Mouse (Mus musculus) neural tube, embryonic 13.5 days (tissue): Measurements from ENCODE around the gene Ggta1. TPM values are rescaled to one million over a fixed set of nuclear protein-coding genes. Genes with fewer than 3 reads are reported as not detected.

Experiments
- ATAC-seq: fragments of 200-750 bp; cut with Nextera tagmentation; 2 replicates; pipeline ENCODE4 v1.8.0; 2017; ENCODE audit warnings: low read depth, mild to moderate bottlenecking, moderate TSS enrichment, moderate library complexity
- H3K27ac ChIP-seq: fragments of 300-500 bp; sonication (generic); replicated peaks from 2 replicates; pipeline ENCODE4 v1.5.1; 2015; ENCODE audit warnings: moderate library complexity, mild to moderate bottlenecking, inconsistent platforms
- H3K27me3 ChIP-seq: fragments of 300-500 bp; sonication (generic); 2 replicates; pipeline ENCODE4 v1.6.1; 2015; ENCODE audit warnings: mild to moderate bottlenecking, inconsistent platforms
- H3K36me3 ChIP-seq: fragments of 300-500 bp; sonication (generic); 2 replicates; pipeline ENCODE4 v1.6.1; 2015; ENCODE audit warnings: mild to moderate bottlenecking, inconsistent platforms
- H3K4me1 ChIP-seq: fragments of 300-500 bp; sonication (generic); replicated peaks from 2 replicates; pipeline ENCODE4 v1.6.1; 2015; ENCODE audit warnings: inconsistent platforms
- H3K4me2 ChIP-seq: fragments of 300-500 bp; sonication (generic); 2 replicates; pipeline ENCODE4 v1.6.1; 2015; ENCODE audit warnings: inconsistent platforms, mild to moderate bottlenecking, moderate library complexity
- H3K4me3 ChIP-seq: fragments of 300-500 bp; sonication (generic); 2 replicates; pipeline ENCODE4 v1.5.1; 2015; ENCODE audit warnings: mild to moderate bottlenecking, inconsistent platforms
- H3K9ac ChIP-seq: fragments of 300-500 bp; sonication (generic); 2 replicates; pipeline ENCODE4 v1.6.1; 2015; ENCODE audit warnings: moderate library complexity, mild to moderate bottlenecking, inconsistent platforms
- H3K9me3 ChIP-seq: fragments of 300-500 bp; sonication (generic); 2 replicates; pipeline ENCODE4 v1.6.1; 2016; ENCODE audit warnings: inconsistent platforms
- WGBS: fragments of 180-500 bp; shearing (Covaris S2); methylation state at CpG from one replicate; pipeline ENCODE4 v1.1.7; 2015; 5-methylcytosine and 5-hydroxymethylcytosine counted together
- polyA plus RNA-seq: library from polyadenylated mRNA; unstranded; fragments of >200 nt; fragmentation: Nextera tagmentation; extraction: Ambion mirVana; gene quantifications from 2 replicates; pipeline ENCODE4 v1.2.1, GENCODE M21; 2015

Ggta1 gene
- polyA plus RNA-seq, 1 experiment from 2014 or later = 8.7 TPM

- 81% methylated on average over 12 of the region's 12 CpGs for WGBS
- Histone ChIP-seq H3K36me3 (no peaks in the 10 kb centered on the region), H3K9me3 (no peaks in the 10 kb centered on the region), H3K4me2 (no peak overlapping the region), H3K4me1 (peaks cover 23% of the 10 kb centered on the region), H3K27me3 (no peaks in the 10 kb centered on the region), H3K27ac (no peak overlapping the region), H3K9ac (no peak overlapping the region), H3K4me3 (no peak overlapping the region)
- no peak for ATAC-seq
Observed at GRCm38 (mm10) chr2:35503021-35503722, 40.1 kb upstream of the Ggta1 start.

GRCm38 (mm10) chr2:35502561-35502960 lies 39.5 kb upstream of the Ggta1 start:
- WGBS = 89% methylated on average over 3 of the region's 3 CpGs
- Histone ChIP-seq H3K9ac (no peak overlapping the region), H3K27ac (no peak overlapping the region), H3K4me3 (no peak overlapping the region), H3K4me2 (no peak overlapping the region), H3K9me3 (no peaks in the 10 kb centered on the region), H3K36me3 (no peaks in the 10 kb centered on the region), H3K27me3 (no peaks in the 10 kb centered on the region), H3K4me1 (peaks cover 22% of the 10 kb centered on the region)
- ATAC-seq = no peak

DNA sequence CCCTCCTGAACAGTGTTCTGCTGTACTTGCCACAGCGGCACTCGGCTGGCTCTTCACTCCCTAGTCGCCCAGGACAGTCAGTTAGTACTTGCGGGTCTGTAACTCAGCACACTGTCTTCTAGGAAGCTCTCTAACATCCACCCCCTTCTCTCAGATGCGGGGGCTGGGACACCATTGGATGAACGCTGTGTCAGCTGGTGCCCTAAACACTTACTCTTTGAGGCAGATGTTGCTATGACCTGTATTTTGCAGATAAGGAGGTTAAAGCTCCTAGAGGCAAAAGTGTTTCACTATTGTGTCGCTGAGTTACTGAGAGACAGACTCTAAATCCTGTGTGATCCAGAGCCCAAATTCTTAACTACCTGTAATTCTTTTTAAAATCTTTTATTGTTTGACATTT lies 36.4 kb upstream of the Ggta1 start:
- H3K4me1 ChIP-seq = peaks cover 9% of the 10 kb centered on the region
- no peak for ATAC-seq
- H3K4me2 ChIP-seq = no peak overlapping the region
- no peak overlapping the region for H3K27ac ChIP-seq
- no peak overlapping the region for H3K4me3 ChIP-seq
- no peak overlapping the region for H3K9ac ChIP-seq
- no peaks in the 10 kb centered on the region for H3K36me3 ChIP-seq
- no peaks in the 10 kb centered on the region for H3K9me3 ChIP-seq
- H3K27me3 ChIP-seq = no peaks in the 10 kb centered on the region
- 78% methylated on average over 7 of the region's 7 CpGs for WGBS

GRCm38 (mm10) chr2:35498961-35499360 lies 35.9 kb upstream of the Ggta1 start:
- no peaks in the 10 kb centered on the region for H3K27me3 ChIP-seq
- no peak overlapping the region for H3K4me2 ChIP-seq
- 94% methylated on average over 3 of the region's 3 CpGs for WGBS
- H3K4me1 ChIP-seq = peaks cover 9% of the 10 kb centered on the region; the same call in 1 of the 2 replicates
- no peaks in the 10 kb centered on the region for H3K36me3 ChIP-seq
- no peaks in the 10 kb centered on the region for H3K9me3 ChIP-seq
- H3K27ac ChIP-seq = no peak overlapping the region
- no peak overlapping the region for H3K9ac ChIP-seq
- ATAC-seq = no peak
- no peak overlapping the region for H3K4me3 ChIP-seq

GRCm38 (mm10) chr2:35497662-35498196 lies 34.7 kb upstream of the Ggta1 start:
- Histone ChIP-seq H3K9ac (no peak overlapping the region), H3K27ac (no peak overlapping the region), H3K36me3 (no peaks in the 10 kb centered on the region), H3K9me3 (no peaks in the 10 kb centered on the region), H3K27me3 (no peaks in the 10 kb centered on the region), H3K4me3 (no peak overlapping the region), H3K4me2 (no peak overlapping the region), H3K4me1 (no peaks in the 10 kb centered on the region)
- no peak for ATAC-seq
- 92% methylated on average over 2 of the region's 2 CpGs for WGBS

GRCm38 (mm10) chr2:35496279-35497013 lies 33.4 kb upstream of the Ggta1 start:
- 73% methylated on average over 5 of the region's 5 CpGs for WGBS
- Histone ChIP-seq H3K27ac (no peak overlapping the region), H3K4me1 (no peaks in the 10 kb centered on the region), H3K4me2 (no peak overlapping the region), H3K27me3 (no peaks in the 10 kb centered on the region), H3K36me3 (no peaks in the 10 kb centered on the region), H3K9ac (no peak overlapping the region), H3K4me3 (no peak overlapping the region), H3K9me3 (no peaks in the 10 kb centered on the region)
- ATAC-seq = no peak

GRCm38 (mm10) chr2:35495486-35496278 lies 32.7 kb upstream of the Ggta1 start:
- H3K27me3 ChIP-seq = no peaks in the 10 kb centered on the region
- H3K36me3 ChIP-seq = no peaks in the 10 kb centered on the region
- no peak for ATAC-seq
- 88% methylated on average over 16 of the region's 16 CpGs for WGBS
- H3K4me2 ChIP-seq = no peak overlapping the region
- H3K27ac ChIP-seq = no peak overlapping the region
- H3K9me3 ChIP-seq = no peaks in the 10 kb centered on the region
- 0 out of 2 replicates have a peak, but pooled peaks cover 2% of the 10 kb centered on the region for H3K4me1 ChIP-seq
- H3K9ac ChIP-seq = no peak overlapping the region
- no peak overlapping the region for H3K4me3 ChIP-seq

DNA sequence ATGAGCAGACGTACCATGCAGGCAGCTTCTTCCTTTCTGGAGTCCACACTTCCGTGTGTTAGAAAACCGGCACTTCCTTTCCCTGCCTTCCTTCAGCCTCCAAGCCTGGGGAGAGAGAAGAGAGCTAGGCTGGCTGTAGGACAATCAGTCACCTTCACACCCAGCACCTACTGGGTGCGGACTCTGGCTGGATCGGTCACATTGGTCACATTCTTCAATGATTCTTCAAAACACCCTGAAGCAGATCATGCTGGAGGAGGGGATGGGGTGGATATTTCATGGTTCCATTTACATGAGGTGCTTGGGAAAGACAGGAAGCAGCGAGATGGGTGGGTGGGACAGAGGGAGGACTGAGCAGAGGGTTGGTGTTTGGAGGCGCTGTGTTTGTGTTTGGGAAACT lies 30.5 kb upstream of the Ggta1 start:
- H3K4me2 ChIP-seq = no peak overlapping the region
- H3K9ac ChIP-seq = no peak overlapping the region
- no peak overlapping the region for H3K27ac ChIP-seq
- WGBS = 91% methylated on average over 7 of the region's 7 CpGs
- no peaks in the 10 kb centered on the region for H3K36me3 ChIP-seq
- ATAC-seq = no peak
- 0 out of 2 replicates have a peak, but pooled peaks cover 7% of the 10 kb centered on the region for H3K4me1 ChIP-seq
- no peaks in the 10 kb centered on the region for H3K9me3 ChIP-seq
- H3K4me3 ChIP-seq = no peak overlapping the region
- no peaks in the 10 kb centered on the region for H3K27me3 ChIP-seq

- Histone ChIP-seq H3K9me3 (no peaks in the 10 kb centered on the region), H3K4me1 (0 out of 2 replicates have a peak, but pooled peaks cover 7% of the 10 kb centered on the region), H3K36me3 (no peaks in the 10 kb centered on the region), H3K9ac (no peak overlapping the region), H3K4me2 (no peak overlapping the region), H3K4me3 (no peak overlapping the region), H3K27ac (no peak overlapping the region), H3K27me3 (no peaks in the 10 kb centered on the region)
- WGBS = 89% methylated on average over 24 of the region's 24 CpGs
- no peak for ATAC-seq
Observed at GRCm38 (mm10) chr2:35491151-35491550, 28.1 kb upstream of the Ggta1 start.

DNA sequence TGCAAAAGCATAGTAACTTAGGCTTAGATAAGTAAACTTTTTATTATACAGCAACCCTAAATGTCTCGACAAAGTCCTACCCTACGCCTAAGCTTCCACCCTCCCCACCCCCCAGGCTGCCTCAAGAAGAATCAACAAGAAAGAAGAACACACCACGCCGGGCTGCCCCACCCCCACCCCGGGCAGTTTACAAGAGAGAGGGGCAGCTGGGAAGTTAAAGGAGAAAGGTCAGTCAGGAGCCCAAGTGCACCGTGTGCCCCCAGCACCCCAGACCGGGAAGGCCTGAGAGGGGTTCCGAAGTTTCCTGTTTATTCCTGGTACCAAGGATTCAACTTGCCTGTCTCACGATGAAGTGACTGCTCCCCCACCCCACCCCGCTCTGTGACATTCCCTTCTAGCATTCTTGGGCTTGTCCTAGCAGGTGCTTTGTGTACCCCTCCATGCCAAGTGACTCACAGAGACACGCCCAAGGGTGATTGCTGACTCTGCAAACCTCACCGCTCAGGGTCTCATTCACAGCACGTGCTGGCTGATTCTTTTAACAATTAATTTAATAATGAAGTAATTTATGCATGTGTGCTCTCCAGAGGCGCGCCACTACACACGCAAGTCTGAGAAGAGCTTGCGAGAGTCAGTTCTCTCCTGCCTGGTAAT lies 27.6 kb upstream of the Ggta1 start:
- 25% methylated on average over 17 of the region's 17 CpGs for WGBS
- Histone ChIP-seq H3K4me2 (no peak overlapping the region), H3K9me3 (no peaks in the 10 kb centered on the region), H3K36me3 (no peaks in the 10 kb centered on the region), H3K9ac (no peak overlapping the region), H3K27ac (no peak overlapping the region), H3K4me3 (no peak overlapping the region), H3K27me3 (no peaks in the 10 kb centered on the region), H3K4me1 (0 out of 2 replicates have a peak, but pooled peaks cover 7% of the 10 kb centered on the region)
- ATAC-seq = no peak

DNA sequence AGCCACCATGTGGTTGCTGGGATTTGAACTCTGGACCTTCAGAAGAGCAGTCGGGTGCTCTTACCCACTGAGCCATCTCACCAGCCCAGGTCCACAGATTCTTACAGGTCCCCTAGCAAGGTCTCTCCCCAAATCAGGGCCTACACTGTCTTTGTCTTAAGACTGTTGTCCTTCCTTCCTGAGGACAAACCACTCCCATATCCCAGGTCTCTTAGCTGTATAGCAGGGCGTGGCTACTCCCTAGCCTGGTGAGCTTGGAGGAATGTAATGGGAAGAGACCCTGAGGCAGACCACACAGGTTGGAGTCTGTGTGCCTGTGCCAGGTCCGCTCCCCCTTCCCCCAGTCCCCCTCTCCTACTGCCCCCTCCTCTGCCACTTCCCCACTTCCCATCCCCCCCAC lies 24.7 kb upstream of the Ggta1 start:
- no peak overlapping the region for H3K4me2 ChIP-seq
- no peak overlapping the region for H3K4me3 ChIP-seq
- H3K4me1 ChIP-seq = 0 out of 2 replicates have a peak, but pooled peaks cover 7% of the 10 kb centered on the region
- H3K9ac ChIP-seq = no peak overlapping the region
- H3K36me3 ChIP-seq = no peaks in the 10 kb centered on the region
- no peaks in the 10 kb centered on the region for H3K27me3 ChIP-seq
- 60% methylated on average over 3 of the region's 3 CpGs for WGBS
- no peak for ATAC-seq
- no peaks in the 10 kb centered on the region for H3K9me3 ChIP-seq
- H3K27ac ChIP-seq = no peak overlapping the region
